ENCODE assay signal across 30 mouse cellular contexts in genomic region chr6:70059028-70059427, GRCm38 (mm10).
A peak's percentile ranks its signal among the peaks of the same experiment; 100 is the strongest.
DNase-seq lines count a peak whose midpoint lies in the region; ATAC-seq and TF ChIP-seq lines count a peak whose summit lies in the region.
"Had no signal": no experiment of that assay in that cellular context is flagged by ENCODE, and none has a peak within 500 bp of the region (broad histone marks: within the 10 kb centered on the region; RNA-seq: fewer than 3 reads in every experiment).

No protein-coding gene starts in this region.

- no peak overlapping the region for H3K9ac ChIP-seq in CH12.LX (ENCODE audit: insufficient read depth, low read depth)
- no peak overlapping the region for H3K9ac ChIP-seq in forebrain, embryonic 11.5 days (ENCODE audit: low read length)
- H3K9ac ChIP-seq: embryonic facial prominence, embryonic 15.5 days; forebrain, embryonic 13.5 days; heart, embryonic 13.5 days; limb, embryonic 12.5 days; midbrain, embryonic 12.5 days; neural tube, embryonic 15.5 days had no signal

- DNase-seq in left cerebral cortex, adult 2 months (ENCODE audit: extremely low spot score in 1 of 2, low spot score in 2 of 2) = no peak
- no peak for DNase-seq in left cerebral cortex, postnatal 36 days (ENCODE audit: low spot score in 2 of 2)
- DNase-seq in CH12.LX (ENCODE audit: extremely low read depth) = peak; percentile 63
- no peak for DNase-seq in Patski (ENCODE audit: low read depth, low spot score)
- peak; percentile 9 for DNase-seq in brain, embryonic 14.5 days (ENCODE audit: low read depth)
- no peak for DNase-seq in lung, adult 18-20 months
- no peak for DNase-seq in forebrain, embryonic 11.5 days (ENCODE audit: low spot score)
- DNase-seq: adrenal gland, adult 8-10 months; cerebellum, adult 11-12 months; cerebellum, postnatal 14 days; gastrocnemius, adult 2 months; heart, postnatal 10 days; kidney, adult 8-10 months; kidney, postnatal 4 days; lung, postnatal 4 days; spleen, adult 18-20 months; thymus, adult 2 months; thymus, postnatal 4 days had no signal

- no peak overlapping the region for H3K4me3 ChIP-seq in left cerebral cortex, adult 2 months
- no peak overlapping the region for H3K4me3 ChIP-seq in CH12.LX (replicated peaks in 1 of 3; ENCODE audit: low read depth in 2 of 3, low read length in 2 of 3, poor library complexity in 1 of 3)
- no peak overlapping the region for H3K4me3 ChIP-seq in forebrain, embryonic 11.5 days (ENCODE audit: low read depth, low read length)
- H3K4me3 ChIP-seq: embryonic facial prominence, embryonic 10.5 days; embryonic facial prominence, embryonic 15.5 days; forebrain, embryonic 13.5 days; gastrocnemius, adult 2 months; heart, embryonic 13.5 days; limb, embryonic 12.5 days; megakaryocyte, embryonic 14.5 days; midbrain, embryonic 12.5 days; neural tube, embryonic 15.5 days had no signal

- TF ChIP-seq CTCF in left cerebral cortex, adult 2 months (IDR thresholded peaks at IDR 0.05) = peak; percentile 13
- TF ChIP-seq CTCF in CH12.LX (conservative IDR thresholded peaks at IDR 0.05 in 1 of 2, IDR thresholded peaks at IDR 0.05 in 1 of 2; ENCODE audit: low read depth in 2 of 2, low read length in 2 of 2) (peak in 1 of 2 experiments; percentile 60; a peak in 3 of 4 replicates), Patski (IDR thresholded peaks at IDR 0.05) (peak; percentile 17)
- TF ChIP-seq CTCF in brain, embryonic 14.5 days (IDR thresholded peaks at IDR 0.05; ENCODE audit: borderline replicate concordance, extremely low read depth, insufficient read depth, insufficient read length) = no peak

- TF ChIP-seq RAD21 in CH12.LX (IDR thresholded peaks at IDR 0.05; ENCODE audit: low read depth, low read length) = peak; percentile 35

- TF ChIP-seq EP300 in CH12.LX (IDR thresholded peaks at IDR 0.05; ENCODE audit: low read length) = no peak

- no peak for TF ChIP-seq POLR2A in CH12.LX (IDR thresholded peaks at IDR 0.05; ENCODE audit: low read depth, low read length)
- TF ChIP-seq POLR2A in brain, embryonic 14.5 days (IDR thresholded peaks at IDR 0.05; ENCODE audit: borderline replicate concordance, extremely low read depth, insufficient read depth, insufficient read length, poor library complexity, severe bottlenecking) = no peak

- WGBS in forebrain, embryonic 11.5 days = 91% methylated on average over 1 of the region's 1 CpGs

- ATAC-seq in Patski = no peak
- no peak for ATAC-seq in forebrain, embryonic 11.5 days (replicated peaks; ENCODE audit: low FRiP score)
- ATAC-seq: forebrain, embryonic 13.5 days; intestine, embryonic 16.5 days; lung, postnatal 0 days had no signal

- dilution Hi-C loops in CH12.LX (cut with MboI; ENCODE audit: extremely low pct_ligation_motif_present, extremely low pct_unique_long_range_greater_than_20kb, low sequenced_read_pairs) = no loop called here

- no peaks in the 10 kb centered on the region for H3K9me3 ChIP-seq in CH12.LX (replicated peaks; ENCODE audit: low read length)
- no peaks in the 10 kb centered on the region for H3K9me3 ChIP-seq in forebrain, embryonic 11.5 days (ENCODE audit: control insufficient read depth, low read length)
- H3K9me3 ChIP-seq: embryonic facial prominence, embryonic 10.5 days; embryonic facial prominence, embryonic 15.5 days; forebrain, embryonic 13.5 days; heart, embryonic 13.5 days; limb, embryonic 12.5 days; megakaryocyte, embryonic 14.5 days; midbrain, embryonic 12.5 days; neural tube, embryonic 15.5 days had no signal

- intact Hi-C loops in left cerebral cortex, adult 2 months (cut with DNase I) = no loop called here
- intact Hi-C loops in left cerebral cortex, postnatal 36 days (cut with DNase I) = no loop called here

- H3K4me1 ChIP-seq in CH12.LX (ENCODE audit: control insufficient read depth in 1 of 2, insufficient read depth in 2 of 2) = peaks cover 0 to 10% of the 10 kb centered on the region in 2 experiments; a peak in 2 of 4 replicates
- H3K4me1 ChIP-seq in forebrain, embryonic 11.5 days (replicated peaks; ENCODE audit: control insufficient read depth, insufficient read depth, low read length) = no peaks in the 10 kb centered on the region
- H3K4me1 ChIP-seq: embryonic facial prominence, embryonic 10.5 days; embryonic facial prominence, embryonic 15.5 days; forebrain, embryonic 13.5 days; heart, embryonic 13.5 days; limb, embryonic 12.5 days; megakaryocyte, embryonic 14.5 days; midbrain, embryonic 12.5 days; neural tube, embryonic 15.5 days had no signal

- H3K4me2 ChIP-seq in CH12.LX (ENCODE audit: insufficient read depth, low read depth, poor library complexity, severe bottlenecking) = no peak overlapping the region
- H3K4me2 ChIP-seq in forebrain, embryonic 11.5 days (ENCODE audit: low read depth, low read length, severe bottlenecking) = no peak overlapping the region
- H3K4me2 ChIP-seq: embryonic facial prominence, embryonic 15.5 days; forebrain, embryonic 13.5 days; heart, embryonic 13.5 days; limb, embryonic 12.5 days; liver, embryonic 11.5 days; midbrain, embryonic 12.5 days; neural tube, embryonic 15.5 days had no signal

- H3K36me3 ChIP-seq in CH12.LX (replicated peaks in 1 of 2; ENCODE audit: control insufficient read depth in 1 of 2, insufficient read depth in 1 of 2, low read length in 1 of 2) = no peaks in the 10 kb centered on the region
- no peaks in the 10 kb centered on the region for H3K36me3 ChIP-seq in forebrain, embryonic 11.5 days (ENCODE audit: control insufficient read depth, insufficient read depth, low read length)
- H3K36me3 ChIP-seq: embryonic facial prominence, embryonic 10.5 days; embryonic facial prominence, embryonic 15.5 days; heart, embryonic 13.5 days; limb, embryonic 12.5 days; midbrain, embryonic 12.5 days; neural tube, embryonic 15.5 days had no signal

- in situ Hi-C loops in CH12.LX (cut with MboI; ENCODE audit: low pct_ligation_motif_present, low pct_unique_long_range_greater_than_20kb, low sequenced_read_pairs) (no loop called here), Patski (cut with MboI; ENCODE audit: low pct_unique_long_range_greater_than_20kb) (no loop called here)

- H3K27me3 ChIP-seq in CH12.LX (replicated peaks) = no peaks in the 10 kb centered on the region
- peaks cover 2% of the 10 kb centered on the region for H3K27me3 ChIP-seq in Patski
- no peaks in the 10 kb centered on the region for H3K27me3 ChIP-seq in forebrain, embryonic 11.5 days (ENCODE audit: control insufficient read depth, insufficient read depth, low read length)
- H3K27me3 ChIP-seq: embryonic facial prominence, embryonic 15.5 days; forebrain, embryonic 13.5 days; heart, embryonic 13.5 days; limb, embryonic 12.5 days; megakaryocyte, embryonic 14.5 days; midbrain, embryonic 12.5 days; neural tube, embryonic 15.5 days had no signal

- POLR2A ChIA-PET in Patski (lab: Charles Lee) = no interaction called here

- no peak overlapping the region for H3K27ac ChIP-seq in left cerebral cortex, adult 2 months
- H3K27ac ChIP-seq in CH12.LX (ENCODE audit: insufficient read depth, low read depth) = no peak overlapping the region
- H3K27ac ChIP-seq in forebrain, embryonic 11.5 days (ENCODE audit: low read depth, low read length) = no peak overlapping the region
- H3K27ac ChIP-seq: embryonic facial prominence, embryonic 10.5 days; embryonic facial prominence, embryonic 15.5 days; forebrain, embryonic 13.5 days; gastrocnemius, adult 2 months; heart, embryonic 13.5 days; kidney, postnatal 0 days; limb, embryonic 12.5 days; midbrain, embryonic 12.5 days; neural tube, embryonic 15.5 days had no signal

- CTCF ChIA-PET in Patski (lab: Charles Lee) = no interaction called here

- no peaks in the 10 kb centered on the region for H3K79me2 ChIP-seq in CH12.LX (replicated peaks; ENCODE audit: control insufficient read depth, extremely low read depth, insufficient read depth, poor library complexity, severe bottlenecking)

TF ChIP-seq in CH12.LX, 34 proteins besides CTCF, POLR2A, EP300 and RAD21:
- TF ChIP-seq MEF2A (IDR thresholded peaks at IDR 0.05; ENCODE audit: borderline replicate concordance, low read depth, low read length) (peak; percentile 22; the same call in 1 of the 2 replicates), SMC3 (IDR thresholded peaks at IDR 0.05; ENCODE audit: low read depth, low read length) (peak; percentile 52), ZMIZ1 (IDR thresholded peaks at IDR 0.05; ENCODE audit: low read depth, low read length) (no peak), KAT2A (IDR thresholded peaks at IDR 0.05; ENCODE audit: insufficient replicate concordance, low read length) (0 out of 2 replicates have a peak, but pooled peaks have one; percentile 10), IRF4 (IDR thresholded peaks at IDR 0.05; ENCODE audit: low read depth, low read length) (peak; percentile 31; the same call in 1 of the 2 replicates)

Comparison
In these comparisons a context has a peak if more than half of its experiments do, and no peak if none do; other contexts are left out.
1. DNase-seq: peak in CH12.LX (single experiment) and brain, embryonic 14.5 days (single experiment); none in left cerebral cortex, adult 2 months (0 of 2), left cerebral cortex, postnatal 36 days (0 of 2), Patski (single experiment), lung, adult 18-20 months (0 of 2) and forebrain, embryonic 11.5 days (single experiment).